Mouse (Mus musculus) T-helper 17 cell (primary cell): ENCODE measurements around the gene Emilin3.

ENCODE experiments used
- in situ Hi-C, 2 experiments: fragments of 300-600 bp; cut with MboI, MseI; formaldehyde crosslinking; loops; 1 replicate in 1 of 2; 2 replicates in 1 of 2; pipeline ENCODE4 v1.15.1; 2025; ENCODE audit warnings: high pct_unique_total_duplicates in 2 of 2

Emilin3 gene

GRCm38 (mm10) chr2:160918154-160918929 lies 6.2 kb upstream of the Emilin3 start:
- in situ Hi-C loops, result loop anchor here in 1 of 2 experiments (25.0 kb wide), 1 partner anchor 856 kb away; no protein-coding TSS in a partner anchor

- in situ Hi-C loops, result loop anchor here in 1 of 2 experiments (25.0 kb wide), 1 partner anchor 855 kb away; no protein-coding TSS in a partner anchor
Observed at GRCm38 (mm10) chr2:160917313-160917712, 5.2 kb upstream of the Emilin3 start.

GRCm38 (mm10) chr2:160916714-160917113 lies 4.6 kb upstream of the Emilin3 start:
- in situ Hi-C loops, result loop anchor here in 1 of 2 experiments (25.0 kb wide), 1 partner anchor 854 kb away; no protein-coding TSS in a partner anchor

GRCm38 (mm10) chr2:160915821-160916610 lies 3.9 kb upstream of the Emilin3 start:
- in situ Hi-C loops, result loop anchor here in 1 of 2 experiments (25.0 kb wide), 1 partner anchor 854 kb away; no protein-coding TSS in a partner anchor

- in situ Hi-C loops, result loop anchor here in 1 of 2 experiments (25.0 kb wide), 1 partner anchor 852 kb away; no protein-coding TSS in a partner anchor
Observed at GRCm38 (mm10) chr2:160914656-160915055, 2.5 kb upstream of the Emilin3 start.

GRCm38 (mm10) chr2:160911558-160912201 lies 448 bp downstream of the Emilin3 start:
- in situ Hi-C loops, result loop anchor here in 1 of 2 experiments (25.0 kb wide), 1 partner anchor 849 kb away; no protein-coding TSS in a partner anchor

GRCm38 (mm10) chr2:160910633-160911032 lies 1.5 kb downstream of the Emilin3 start:
- in situ Hi-C loops, result loop anchor here in 1 of 2 experiments (25.0 kb wide), 1 partner anchor 848 kb away; no protein-coding TSS in a partner anchor

GRCm38 (mm10) chr2:160908607-160909006 lies 3.5 kb downstream of the Emilin3 start:
- in situ Hi-C loops, result loop anchor here in 1 of 2 experiments (25.0 kb wide), 1 partner anchor 846 kb away; no protein-coding TSS in a partner anchor

GRCm38 (mm10) chr2:160906101-160906500 lies 6.0 kb downstream of the Emilin3 start:
- in situ Hi-C loops, result loop anchor here in 1 of 2 experiments (25.0 kb wide), 1 partner anchor 844 kb away; no protein-coding TSS in a partner anchor

GRCm38 (mm10) chr2:160905301-160905700 lies 6.8 kb downstream of the Emilin3 start:
- in situ Hi-C loops, result loop anchor here in 1 of 2 experiments (25.0 kb wide), 1 partner anchor 843 kb away; no protein-coding TSS in a partner anchor

GRCm38 (mm10) chr2:160901656-160902412 lies 10.3 kb downstream of the Emilin3 start:
- in situ Hi-C loops, result loop anchor here in 1 of 2 experiments (25.0 kb wide), 1 partner anchor 840 kb away; no protein-coding TSS in a partner anchor

- in situ Hi-C loops, result no loop called here
Observed at GRCm38 (mm10) chr2:160891697-160892096, 20.4 kb downstream of the Emilin3 start.

GRCm38 (mm10) chr2:160891045-160891444 lies 21.1 kb downstream of the Emilin3 start:
- in situ Hi-C loops, result no loop called here

- in situ Hi-C loops, result loop anchor here in 1 of 2 experiments (10.0 kb wide), 1 partner anchor 173 kb away; no protein-coding TSS in a partner anchor
Observed at GRCm38 (mm10) chr2:160887859-160888258, 24.3 kb downstream of the Emilin3 start.

GRCm38 (mm10) chr2:160887284-160887683 lies 24.8 kb downstream of the Emilin3 start:
- in situ Hi-C loops, result loop anchor here in 1 of 2 experiments (10.0 kb wide), 1 partner anchor 172 kb away; no protein-coding TSS in a partner anchor

- in situ Hi-C loops, result loop anchor here in 1 of 2 experiments (10.0 kb wide), 1 partner anchor 171 kb away; no protein-coding TSS in a partner anchor
Observed at GRCm38 (mm10) chr2:160886221-160886620, 25.9 kb downstream of the Emilin3 start.

GRCm38 (mm10) chr2:160884830-160885229 lies 27.3 kb downstream of the Emilin3 start:
- in situ Hi-C loops, result loop anchor here (5.0 to 10.0 kb wide), 3 partner anchors 168 to 283 kb away; no protein-coding TSS in a partner anchor

- in situ Hi-C loops, result loop anchor here (5.0 to 10.0 kb wide), 3 partner anchors 167 to 282 kb away; no protein-coding TSS in a partner anchor
Observed at GRCm38 (mm10) chr2:160883912-160884311, 28.2 kb downstream of the Emilin3 start.

- in situ Hi-C loops, result loop anchor here (5.0 to 10.0 kb wide), 3 partner anchors 165 to 280 kb away; no protein-coding TSS in a partner anchor
Observed at GRCm38 (mm10) chr2:160882436-160882835, 29.7 kb downstream of the Emilin3 start.
